23 mouse cellular contexts compared by ENCODE assay signal in the genomic region with DNA sequence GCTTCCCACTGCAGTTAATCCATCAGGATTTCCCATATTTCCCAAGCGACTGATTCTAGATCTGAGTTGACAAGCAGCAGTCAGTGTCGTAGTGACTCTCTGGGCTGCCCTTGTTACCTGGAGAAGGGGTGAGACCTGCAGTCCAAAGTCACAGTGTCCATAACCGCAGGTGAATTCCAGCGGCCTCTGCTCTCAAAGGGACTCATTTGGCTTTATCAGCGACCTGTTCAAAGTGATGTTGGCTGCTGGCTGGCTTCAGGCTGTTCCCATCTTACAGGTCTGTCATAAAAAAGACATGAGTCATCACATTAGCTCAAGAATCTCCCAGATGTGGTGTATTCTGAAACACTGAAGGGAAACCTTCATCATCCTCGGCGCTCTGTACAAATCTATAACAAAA. TPM values are rescaled to one million over a fixed set of nuclear protein-coding genes. Genes with fewer than 3 reads are reported as not detected.
DNase-seq lines count a peak whose midpoint lies in the region; ATAC-seq and TF ChIP-seq lines count a peak whose summit lies in the region.
"Had no signal": no experiment of that assay in that cellular context is flagged by ENCODE, and none has a peak within 500 bp of the region (broad histone marks: within the 10 kb centered on the region; RNA-seq: fewer than 3 reads in every experiment).

No protein-coding gene starts in this region.

- no peak for TF ChIP-seq CTCF in testis, adult 2 months (IDR thresholded peaks at IDR 0.05; ENCODE audit: control insufficient read depth, insufficient read depth, insufficient replicate concordance, low read depth, low read length)

- no peak for DNase-seq in testis, postnatal 10 days (ENCODE audit: low spot score)
- no peak for DNase-seq in neural tube, embryonic 10.5 days (ENCODE audit: extremely low spot score, low spot score)
- DNase-seq: adrenal gland, postnatal 10 days; cerebellum, adult 11 months; cerebellum, adult 8-10 months; cerebellum, postnatal 14 days; embryo, embryonic 11 days; gastrocnemius, postnatal 36 days; heart, adult 18-20 months; heart, postnatal 14 days had no signal

- peak; percentile 65 for ATAC-seq in intestine, embryonic 16.5 days
- no peak for ATAC-seq in liver, embryonic 16.5 days (ENCODE audit: low read depth)
- ATAC-seq in erythroid progenitor cell, adult 5-6 weeks (replicated peaks; ENCODE audit: low FRiP score, poor library complexity, severe bottlenecking): no peak
- ATAC-seq: forebrain, embryonic 15.5 days had no signal

- no peaks in the 10 kb centered on the region for H3K36me3 ChIP-seq in testis, adult 2 months (ENCODE audit: control insufficient read depth, insufficient read depth, low read length)
- no peaks in the 10 kb centered on the region for H3K36me3 ChIP-seq in intestine, embryonic 16.5 days (ENCODE audit: control insufficient read depth, insufficient read depth, low read length)
- no peaks in the 10 kb centered on the region for H3K36me3 ChIP-seq in liver, embryonic 16.5 days (ENCODE audit: control insufficient read depth, insufficient read depth)
- H3K36me3 ChIP-seq: embryonic facial prominence, embryonic 15.5 days; forebrain, embryonic 15.5 days; heart, embryonic 10.5 days; heart, embryonic 15.5 days; hindbrain, embryonic 10.5 days had no signal

- H3K4me3 ChIP-seq in testis, adult 2 months (ENCODE audit: control insufficient read depth, low read depth, low read length): peak overlapping the region; percentile 21
- no peak overlapping the region for H3K4me3 ChIP-seq in intestine, embryonic 16.5 days (ENCODE audit: low read length)
- H3K4me3 ChIP-seq in liver, embryonic 16.5 days (ENCODE audit: low read depth, low read length): no peak overlapping the region
- H3K4me3 ChIP-seq: embryonic facial prominence, embryonic 15.5 days; erythroblast, embryonic 14.5 days; forebrain, embryonic 15.5 days; heart, embryonic 10.5 days; heart, embryonic 15.5 days; hindbrain, embryonic 10.5 days had no signal

- peaks cover 11% of the 10 kb centered on the region for H3K4me1 ChIP-seq in testis, adult 2 months (ENCODE audit: control insufficient read depth, insufficient read depth, low read length)
- 0 out of 2 replicates have a peak, but pooled peaks cover 2% of the 10 kb centered on the region for H3K4me1 ChIP-seq in intestine, embryonic 16.5 days (ENCODE audit: control insufficient read depth, insufficient read depth, low read length)
- peaks cover 41% of the 10 kb centered on the region for H3K4me1 ChIP-seq in liver, embryonic 16.5 days (ENCODE audit: control insufficient read depth, low read depth, low read length)
- H3K4me1 ChIP-seq: embryonic facial prominence, embryonic 15.5 days; forebrain, embryonic 15.5 days; heart, embryonic 10.5 days; heart, embryonic 15.5 days; hindbrain, embryonic 10.5 days had no signal

- no peaks in the 10 kb centered on the region for H3K9me3 ChIP-seq in intestine, embryonic 16.5 days (ENCODE audit: control insufficient read depth, low read length)
- H3K9me3 ChIP-seq in liver, embryonic 16.5 days (replicated peaks; ENCODE audit: control insufficient read depth, low read length): no peaks in the 10 kb centered on the region
- H3K9me3 ChIP-seq: embryonic facial prominence, embryonic 15.5 days; forebrain, embryonic 15.5 days; G1E; heart, embryonic 10.5 days; heart, embryonic 15.5 days; hindbrain, embryonic 10.5 days had no signal

- peak overlapping the region; percentile 49; the same call in 1 of the 2 replicates for H3K27ac ChIP-seq in testis, adult 2 months (ENCODE audit: control insufficient read depth, insufficient read depth, low read depth, low read length)
- H3K27ac ChIP-seq in intestine, embryonic 16.5 days (ENCODE audit: low read length): no peak overlapping the region
- 0 out of 2 replicates have a peak overlapping the region, but pooled peaks have one; percentile 6 for H3K27ac ChIP-seq in liver, embryonic 16.5 days (ENCODE audit: low read length)
- H3K27ac ChIP-seq: embryonic facial prominence, embryonic 15.5 days; forebrain, embryonic 15.5 days; heart, embryonic 10.5 days; heart, embryonic 15.5 days; hindbrain, embryonic 10.5 days; hindbrain, embryonic 14.5 days had no signal

- no peak overlapping the region for H3K4me2 ChIP-seq in intestine, embryonic 16.5 days (ENCODE audit: low read depth, low read length)
- no peak overlapping the region for H3K4me2 ChIP-seq in liver, embryonic 16.5 days (ENCODE audit: low read depth, low read length)
- H3K4me2 ChIP-seq: embryonic facial prominence, embryonic 15.5 days; forebrain, embryonic 15.5 days; heart, embryonic 15.5 days; hindbrain, embryonic 14.5 days had no signal

- H3K9ac ChIP-seq in intestine, embryonic 16.5 days (ENCODE audit: low read depth, low read length): no peak overlapping the region
- no peak overlapping the region for H3K9ac ChIP-seq in liver, embryonic 16.5 days (ENCODE audit: low read depth, low read length)
- H3K9ac ChIP-seq: embryonic facial prominence, embryonic 15.5 days; forebrain, embryonic 15.5 days; heart, embryonic 15.5 days; hindbrain, embryonic 14.5 days had no signal

- no peaks in the 10 kb centered on the region for H3K27me3 ChIP-seq in testis, adult 2 months (ENCODE audit: control insufficient read depth, insufficient read depth, low read length)
- 0 out of 2 replicates have a peak, but pooled peaks cover 2% of the 10 kb centered on the region for H3K27me3 ChIP-seq in intestine, embryonic 16.5 days (replicated peaks; ENCODE audit: control insufficient read depth, insufficient read depth, low read length)
- no peaks in the 10 kb centered on the region for H3K27me3 ChIP-seq in liver, embryonic 16.5 days (ENCODE audit: control insufficient read depth, insufficient read depth, low read depth, low read length)
- H3K27me3 ChIP-seq: forebrain, embryonic 15.5 days had no signal

- TF ChIP-seq POLR2A in testis, adult 2 months (IDR thresholded peaks at IDR 0.05; ENCODE audit: control insufficient read depth, low read depth, low read length): no peak

- 64% methylated on average over 7 of the region's 7 CpGs for WGBS in intestine, embryonic 16.5 days
- 76% methylated on average over 7 of the region's 7 CpGs for WGBS in liver, embryonic 16.5 days (ENCODE audit: insufficient replicate concordance)

RNA-seq across cellular contexts. Expression of a gene that starts 5.7 kb away (rescaled TPM):
- polyA plus RNA-seq in testis, adult 2 months (2012; rRNA removed): 0.02 TPM in 1 of 2 replicates, not detected in the other
- polyA plus RNA-seq in intestine, embryonic 16.5 days (2015; fragmentation: Nextera tagmentation; extraction: Ambion mirVana): 3.0 and 3.7 TPM in 2 replicates
- 13.0 and 15.6 TPM in 2 replicates for polyA plus RNA-seq in liver, embryonic 16.5 days (2015; fragmentation: Nextera tagmentation; extraction: Ambion mirVana)
- total RNA-seq in erythroid progenitor cell, adult 5-6 weeks (2015; ENCODE audit: low replicate concordance): 6.8 and 17.6 TPM in 2 replicates
- 7.7 and 8.9 TPM in 2 replicates for total RNA-seq in erythroid progenitor cell, adult 5-6 weeks (2017; ENCODE audit: low replicate concordance)
- total RNA-seq: gastrocnemius, adult 8-10 months; gastrocnemius, postnatal 36 days; heart, adult 18-20 months; heart, postnatal 14 days had no signal
